Mouse (Mus musculus): ENCODE measurements around the gene Rbfox1. TPM values are rescaled to one million over a fixed set of nuclear protein-coding genes. Genes with fewer than 3 reads are reported as not detected.

The Rbfox1 gene
- polyA plus RNA-seq, 1 experiment from 2014 or later, result 14.6 TPM

- H3K4me3 ChIP-seq, result no peak overlapping the region
- no peaks in the 10 kb centered on the region for H3K9me3 ChIP-seq
- DNase-seq (ENCODE audit: low spot score), result no peak
- no peaks in the 10 kb centered on the region for H3K36me3 ChIP-seq
- 0 out of 2 replicates have a peak, but pooled peaks cover 8% of the 10 kb centered on the region for H3K4me1 ChIP-seq (replicated peaks)
- H3K27ac ChIP-seq, result no peak overlapping the region
- H3K27me3 ChIP-seq (ENCODE audit: insufficient read depth, poor library complexity, severe bottlenecking), result no peaks in the 10 kb centered on the region
- WGBS, result 78% methylated on average over 3 of the region's 3 CpGs
These were observed 1460.1 kb downstream of the Rbfox1 start for GRCm38 (mm10) chr16:7345298-7345697.

- no peak overlapping the region for H3K4me3 ChIP-seq
- no peak overlapping the region for H3K27ac ChIP-seq
- 0 out of 2 replicates have a peak, but pooled peaks cover 8% of the 10 kb centered on the region for H3K4me1 ChIP-seq (replicated peaks)
- no peaks in the 10 kb centered on the region for H3K27me3 ChIP-seq (ENCODE audit: insufficient read depth, poor library complexity, severe bottlenecking)
- H3K9me3 ChIP-seq, result no peaks in the 10 kb centered on the region
- DNase-seq (ENCODE audit: low spot score), result no peak
- no peaks in the 10 kb centered on the region for H3K36me3 ChIP-seq
- WGBS, result 71% methylated on average over 11 of the region's 11 CpGs
These were observed 1461.0 kb downstream of the Rbfox1 start for GRCm38 (mm10) chr16:7346001-7346625.

- no peak overlapping the region for H3K27ac ChIP-seq
- no peaks in the 10 kb centered on the region for H3K27me3 ChIP-seq (ENCODE audit: insufficient read depth, poor library complexity, severe bottlenecking)
- no peaks in the 10 kb centered on the region for H3K9me3 ChIP-seq
- 83% methylated on average over 7 of the region's 7 CpGs for WGBS
- H3K4me3 ChIP-seq, result no peak overlapping the region
- DNase-seq (ENCODE audit: low spot score), result no peak
- H3K4me1 ChIP-seq (replicated peaks), result peaks cover 9% of the 10 kb centered on the region; the same call in 1 of the 2 replicates
- no peaks in the 10 kb centered on the region for H3K36me3 ChIP-seq
These were observed 1462.5 kb downstream of the Rbfox1 start for GRCm38 (mm10) chr16:7347522-7348165.

- H3K36me3 ChIP-seq, result no peaks in the 10 kb centered on the region
- H3K9me3 ChIP-seq, result no peaks in the 10 kb centered on the region
- WGBS, result 73% methylated on average over 16 of the region's 16 CpGs
- H3K4me1 ChIP-seq (replicated peaks), result peaks cover 15% of the 10 kb centered on the region
- H3K27ac ChIP-seq, result peak overlapping the region; percentile 23; the same call in 1 of the 2 replicates
- H3K4me3 ChIP-seq, result no peak overlapping the region
- no peak for DNase-seq (ENCODE audit: low spot score)
- H3K27me3 ChIP-seq (ENCODE audit: insufficient read depth, poor library complexity, severe bottlenecking), result no peaks in the 10 kb centered on the region
These were observed 1467.7 kb downstream of the Rbfox1 start for GRCm38 (mm10) chr16:7352808-7353207.

- no peaks in the 10 kb centered on the region for H3K36me3 ChIP-seq
- H3K27ac ChIP-seq, result no peak overlapping the region
- H3K9me3 ChIP-seq, result no peaks in the 10 kb centered on the region
- DNase-seq (ENCODE audit: low spot score), result no peak
- no peaks in the 10 kb centered on the region for H3K27me3 ChIP-seq (ENCODE audit: insufficient read depth, poor library complexity, severe bottlenecking)
- WGBS, result 78% methylated on average over 4 of the region's 4 CpGs
- H3K4me1 ChIP-seq (replicated peaks), result peaks cover 23% of the 10 kb centered on the region
- H3K4me3 ChIP-seq, result no peak overlapping the region
These were observed 1469.0 kb downstream of the Rbfox1 start for GRCm38 (mm10) chr16:7354116-7354515.

- peak overlapping the region; percentile 66; the same call in 1 of the 2 replicates for H3K27ac ChIP-seq
- WGBS, result 55% methylated on average over 5 of the region's 5 CpGs
- H3K4me3 ChIP-seq, result no peak overlapping the region
- no peak for DNase-seq (ENCODE audit: low spot score)
- H3K27me3 ChIP-seq (ENCODE audit: insufficient read depth, poor library complexity, severe bottlenecking), result no peaks in the 10 kb centered on the region
- no peaks in the 10 kb centered on the region for H3K9me3 ChIP-seq
- H3K36me3 ChIP-seq, result no peaks in the 10 kb centered on the region
- H3K4me1 ChIP-seq (replicated peaks), result peaks cover 19% of the 10 kb centered on the region
These were observed 1473.9 kb downstream of the Rbfox1 start for GRCm38 (mm10) chr16:7359043-7359442.

- Histone ChIP-seq H3K4me1 (replicated peaks) (peaks cover 15% of the 10 kb centered on the region), H3K27me3 (ENCODE audit: insufficient read depth, poor library complexity, severe bottlenecking) (no peaks in the 10 kb centered on the region), H3K36me3 (no peaks in the 10 kb centered on the region), H3K27ac (no peak overlapping the region), H3K4me3 (no peak overlapping the region), H3K9me3 (no peaks in the 10 kb centered on the region)
- 89% methylated on average over 1 of the region's 1 CpGs for WGBS
- DNase-seq (ENCODE audit: low spot score), result no peak
These were observed 1475.6 kb downstream of the Rbfox1 start for GRCm38 (mm10) chr16:7360706-7361105.

GRCm38 (mm10) chr16:7365878-7366277, 1480.7 kb downstream of the Rbfox1 start:
- no peaks in the 10 kb centered on the region for H3K4me1 ChIP-seq (replicated peaks)
- no peak for DNase-seq (ENCODE audit: low spot score)
- H3K36me3 ChIP-seq, result no peaks in the 10 kb centered on the region
- no peak overlapping the region for H3K27ac ChIP-seq
- no peaks in the 10 kb centered on the region for H3K9me3 ChIP-seq
- no peak overlapping the region for H3K4me3 ChIP-seq
- no peaks in the 10 kb centered on the region for H3K27me3 ChIP-seq (ENCODE audit: insufficient read depth, poor library complexity, severe bottlenecking)

- Histone ChIP-seq H3K4me3 (no peak overlapping the region), H3K36me3 (no peaks in the 10 kb centered on the region), H3K4me1 (replicated peaks) (0 out of 2 replicates have a peak, but pooled peaks cover 3% of the 10 kb centered on the region), H3K27me3 (ENCODE audit: insufficient read depth, poor library complexity, severe bottlenecking) (no peaks in the 10 kb centered on the region), H3K9me3 (no peaks in the 10 kb centered on the region), H3K27ac (no peak overlapping the region)
- 84% methylated on average over 3 of the region's 3 CpGs for WGBS
- DNase-seq (ENCODE audit: low spot score), result no peak
These were observed 1489.0 kb downstream of the Rbfox1 start for GRCm38 (mm10) chr16:7374146-7374545.

- no peaks in the 10 kb centered on the region for H3K36me3 ChIP-seq
- no peaks in the 10 kb centered on the region for H3K9me3 ChIP-seq
- H3K27ac ChIP-seq, result no peak overlapping the region
- 0 out of 2 replicates have a peak, but pooled peaks cover 3% of the 10 kb centered on the region for H3K4me1 ChIP-seq (replicated peaks)
- no peak overlapping the region for H3K4me3 ChIP-seq
- no peak for DNase-seq (ENCODE audit: low spot score)
- no peaks in the 10 kb centered on the region for H3K27me3 ChIP-seq (ENCODE audit: insufficient read depth, poor library complexity, severe bottlenecking)
- WGBS, result 62% methylated on average over 2 of the region's 2 CpGs
These were observed 1489.5 kb downstream of the Rbfox1 start for GRCm38 (mm10) chr16:7374674-7375073.

- Histone ChIP-seq H3K36me3 (no peaks in the 10 kb centered on the region), H3K27ac (no peak overlapping the region), H3K9me3 (no peaks in the 10 kb centered on the region), H3K27me3 (ENCODE audit: insufficient read depth, poor library complexity, severe bottlenecking) (no peaks in the 10 kb centered on the region), H3K4me1 (replicated peaks) (0 out of 2 replicates have a peak, but pooled peaks cover 4% of the 10 kb centered on the region), H3K4me3 (no peak overlapping the region)
- DNase-seq (ENCODE audit: low spot score), result no peak
These were observed 1510.9 kb downstream of the Rbfox1 start for GRCm38 (mm10) chr16:7396101-7396500.

GRCm38 (mm10) chr16:7404766-7405492, 1519.8 kb downstream of the Rbfox1 start:
- Histone ChIP-seq H3K27ac (peak overlapping the region; percentile 79), H3K27me3 (ENCODE audit: insufficient read depth, poor library complexity, severe bottlenecking) (no peaks in the 10 kb centered on the region), H3K36me3 (no peaks in the 10 kb centered on the region), H3K4me1 (replicated peaks) (peaks cover 35% of the 10 kb centered on the region), H3K9me3 (no peaks in the 10 kb centered on the region), H3K4me3 (no peak overlapping the region)
- peak; percentile 36 for DNase-seq (ENCODE audit: low spot score)
- 23% methylated on average over 6 of the region's 6 CpGs for WGBS

Data from hindbrain, embryonic 10.5 days (tissue).